Mouse (Mus musculus) hindbrain, embryonic 11.5 days (tissue): ENCODE data around the gene Tspan5. TPM values are rescaled to one million over a fixed set of nuclear protein-coding genes. Genes with fewer than 3 reads are reported as not detected.
A peak's percentile ranks its signal among the peaks of the same experiment; 100 is the strongest.

Source experiments
- ATAC-seq: fragments of 200-750 bp; cut with Nextera tagmentation; 2 replicates; pipeline ENCODE4 v1.8.0; 2017; ENCODE audit warnings: mild to moderate bottlenecking, moderate TSS enrichment, moderate library complexity; ENCODE audit not compliant: low FRiP score
- DNase-seq: peaks from one replicate; pipeline ENCODE4 v3.0.0-alpha.2; 2015; ENCODE audit warnings: low spot score
- H3K27ac ChIP-seq: fragments of 300-500 bp; sonication (generic); 2 replicates; pipeline ENCODE4 v1.5.1; 2014; ENCODE audit warnings: mild to moderate bottlenecking, low read depth, low read length
- H3K27me3 ChIP-seq: fragments of 300-500 bp; sonication (generic); 2 replicates; pipeline ENCODE4 v1.6.1; 2014; ENCODE audit warnings: mild to moderate bottlenecking, low read length, moderate library complexity, mixed read lengths; ENCODE audit not compliant: control insufficient read depth, insufficient read depth
- H3K36me3 ChIP-seq: fragments of 300-500 bp; sonication (generic); 2 replicates; pipeline ENCODE4 v1.6.1; 2014; ENCODE audit warnings: mild to moderate bottlenecking, low read length, moderate library complexity, mixed read lengths; ENCODE audit not compliant: control insufficient read depth, insufficient read depth
- H3K4me1 ChIP-seq: fragments of 300-500 bp; sonication (generic); replicated peaks from 2 replicates; pipeline ENCODE4 v1.6.1; 2014; ENCODE audit warnings: low read length, mixed read lengths; ENCODE audit not compliant: control insufficient read depth, insufficient read depth
- H3K4me2 ChIP-seq: fragments of 300-500 bp; sonication (generic); replicated peaks from 2 replicates; pipeline ENCODE4 v1.6.1; 2014; ENCODE audit warnings: mild to moderate bottlenecking, low read depth, low read length
- H3K4me3 ChIP-seq: fragments of 300-500 bp; sonication (generic); 2 replicates; pipeline ENCODE4 v1.5.1; 2014; ENCODE audit warnings: low read depth, low read length
- H3K9ac ChIP-seq: fragments of 300-500 bp; sonication (generic); 2 replicates; pipeline ENCODE4 v1.6.1; 2014; ENCODE audit warnings: low read depth, low read length
- H3K9me3 ChIP-seq: fragments of 300-500 bp; sonication (generic); 2 replicates; pipeline ENCODE4 v1.6.1; 2016; ENCODE audit warnings: low read length; ENCODE audit not compliant: control insufficient read depth
- WGBS: fragments of 180-500 bp; shearing (Covaris S2); extraction: QIAGEN DNeasy Blood & Tissue Kit; methylation state at CpG from one replicate; pipeline ENCODE4 v1.1.7; 2014; 5-methylcytosine and 5-hydroxymethylcytosine counted together
- polyA plus RNA-seq: library from polyadenylated mRNA; unstranded; fragments of >200 nt; fragmentation: Nextera tagmentation; extraction: Ambion mirVana; gene quantifications from 2 replicates; pipeline ENCODE4 v1.2.1, GENCODE M21; 2014

The Tspan5 gene
- polyA plus RNA-seq, 1 experiment from 2014 or later: 51.0 TPM

GRCm38 (mm10) chr3:138788489-138788850 lies 46.5 kb downstream of the Tspan5 start:
- 85% methylated on average over 17 of the region's 17 CpGs for WGBS
- DNase-seq: no peak
- no peak overlapping the region for H3K4me2 ChIP-seq
- H3K9me3 ChIP-seq: no peaks in the 10 kb centered on the region; the same call in 1 of the 2 replicates
- H3K4me1 ChIP-seq: no peaks in the 10 kb centered on the region
- no peak for ATAC-seq
- H3K27ac ChIP-seq: no peak overlapping the region
- H3K27me3 ChIP-seq: no peaks in the 10 kb centered on the region
- no peaks in the 10 kb centered on the region for H3K36me3 ChIP-seq
- H3K4me3 ChIP-seq: no peak overlapping the region
- no peak overlapping the region for H3K9ac ChIP-seq

- Histone ChIP-seq H3K9me3 (no peaks in the 10 kb centered on the region; the same call in 1 of the 2 replicates), H3K36me3 (no peaks in the 10 kb centered on the region), H3K27me3 (no peaks in the 10 kb centered on the region), H3K4me1 (no peaks in the 10 kb centered on the region), H3K27ac (no peak overlapping the region), H3K4me2 (no peak overlapping the region), H3K9ac (no peak overlapping the region), H3K4me3 (no peak overlapping the region)
- DNase-seq: no peak
- WGBS: 91% methylated on average over 5 of the region's 5 CpGs
- ATAC-seq: no peak
These were observed 47.3 kb downstream of the Tspan5 start for GRCm38 (mm10) chr3:138789275-138789674.

GRCm38 (mm10) chr3:138794533-138794932 lies 52.5 kb downstream of the Tspan5 start:
- Histone ChIP-seq H3K4me1 (no peaks in the 10 kb centered on the region), H3K36me3 (no peaks in the 10 kb centered on the region), H3K4me3 (no peak overlapping the region), H3K27me3 (no peaks in the 10 kb centered on the region), H3K9me3 (no peaks in the 10 kb centered on the region), H3K9ac (no peak overlapping the region), H3K27ac (no peak overlapping the region), H3K4me2 (no peak overlapping the region)
- no peak for DNase-seq
- no peak for ATAC-seq
- WGBS: 94% methylated on average over 8 of the region's 8 CpGs

GRCm38 (mm10) chr3:138795951-138796350 lies 54.0 kb downstream of the Tspan5 start:
- ATAC-seq (no peak), DNase-seq (no peak)
- H3K4me3 ChIP-seq: no peak overlapping the region
- no peaks in the 10 kb centered on the region for H3K9me3 ChIP-seq
- WGBS: 92% methylated on average over 7 of the region's 7 CpGs
- no peaks in the 10 kb centered on the region for H3K27me3 ChIP-seq
- no peak overlapping the region for H3K4me2 ChIP-seq
- H3K9ac ChIP-seq: no peak overlapping the region
- H3K27ac ChIP-seq: no peak overlapping the region
- H3K36me3 ChIP-seq: no peaks in the 10 kb centered on the region
- 0 out of 2 replicates have a peak, but pooled peaks cover 2% of the 10 kb centered on the region for H3K4me1 ChIP-seq

- ATAC-seq (no peak), DNase-seq (no peak)
- Histone ChIP-seq H3K9ac (no peak overlapping the region), H3K4me2 (no peak overlapping the region), H3K4me1 (0 out of 2 replicates have a peak, but pooled peaks cover 2% of the 10 kb centered on the region), H3K36me3 (no peaks in the 10 kb centered on the region), H3K4me3 (no peak overlapping the region), H3K9me3 (no peaks in the 10 kb centered on the region), H3K27me3 (no peaks in the 10 kb centered on the region), H3K27ac (no peak overlapping the region)
- 89% methylated on average over 3 of the region's 3 CpGs for WGBS
These were observed 54.6 kb downstream of the Tspan5 start for GRCm38 (mm10) chr3:138796583-138796982.

- ATAC-seq (peak; percentile 61), DNase-seq (no peak)
- H3K36me3 ChIP-seq: no peaks in the 10 kb centered on the region
- H3K4me1 ChIP-seq: peaks cover 2% of the 10 kb centered on the region; the same call in 1 of the 2 replicates
- no peaks in the 10 kb centered on the region for H3K9me3 ChIP-seq
- 67% methylated on average over 16 of the region's 16 CpGs for WGBS
- H3K27ac ChIP-seq: peak overlapping the region; percentile 61
- H3K27me3 ChIP-seq: no peaks in the 10 kb centered on the region
- no peak overlapping the region for H3K9ac ChIP-seq
- no peak overlapping the region for H3K4me3 ChIP-seq
- H3K4me2 ChIP-seq: no peak overlapping the region
These were observed 58.8 kb downstream of the Tspan5 start for GRCm38 (mm10) chr3:138800664-138801411.

GRCm38 (mm10) chr3:138801661-138802060 lies 59.7 kb downstream of the Tspan5 start:
- H3K9me3 ChIP-seq: no peaks in the 10 kb centered on the region
- H3K4me3 ChIP-seq: no peak overlapping the region
- H3K27ac ChIP-seq: no peak overlapping the region
- no peak overlapping the region for H3K9ac ChIP-seq
- 80% methylated on average over 6 of the region's 6 CpGs for WGBS
- ATAC-seq (no peak), DNase-seq (no peak)
- H3K4me2 ChIP-seq: no peak overlapping the region
- no peaks in the 10 kb centered on the region for H3K36me3 ChIP-seq
- peaks cover 2% of the 10 kb centered on the region; the same call in 1 of the 2 replicates for H3K4me1 ChIP-seq
- no peaks in the 10 kb centered on the region for H3K27me3 ChIP-seq

GRCm38 (mm10) chr3:138802722-138803443 lies 60.9 kb downstream of the Tspan5 start:
- Histone ChIP-seq H3K9me3 (no peaks in the 10 kb centered on the region), H3K4me3 (no peak overlapping the region), H3K4me1 (peaks cover 2% of the 10 kb centered on the region; the same call in 1 of the 2 replicates), H3K36me3 (no peaks in the 10 kb centered on the region), H3K4me2 (no peak overlapping the region), H3K27me3 (no peaks in the 10 kb centered on the region), H3K27ac (no peak overlapping the region), H3K9ac (no peak overlapping the region)
- DNase-seq (no peak), ATAC-seq (no peak)
- 83% methylated on average over 21 of the region's 21 CpGs for WGBS
